Mouse (Mus musculus) intestine, embryonic 14.5 days (tissue): Measurements from ENCODE around the gene Dgkz. TPM values are rescaled to one million over a fixed set of nuclear protein-coding genes. Genes with fewer than 3 reads are reported as not detected.

Experiments
- ATAC-seq: fragments of 200-750 bp; cut with Nextera tagmentation; replicated peaks from 2 replicates; pipeline ENCODE4 v1.8.0; 2017; ENCODE audit warnings: low read depth, moderate number of reproducible peaks, moderate TSS enrichment, moderate library complexity; ENCODE audit not compliant: low FRiP score, low TSS enrichment
- DNase-seq: peaks from one replicate; pipeline ENCODE4 v3.0.0-alpha.2; 2018; ENCODE audit warnings: low spot score
- H3K27ac ChIP-seq: fragments of 300-500 bp; sonication (generic); 2 replicates; pipeline ENCODE4 v1.5.1; 2014; ENCODE audit warnings: low read depth, mild to moderate bottlenecking, control low read depth
- H3K27me3 ChIP-seq: fragments of 300-500 bp; sonication (generic); replicated peaks from 2 replicates; pipeline ENCODE4 v1.6.1; 2014; ENCODE audit warnings: low read length, control low read depth; ENCODE audit not compliant: control insufficient read depth, insufficient read depth
- H3K36me3 ChIP-seq: fragments of 300-500 bp; sonication (generic); 2 replicates; pipeline ENCODE4 v1.6.1; 2014; ENCODE audit warnings: low read length, control low read depth; ENCODE audit not compliant: control insufficient read depth, insufficient read depth
- H3K4me1 ChIP-seq: fragments of 300-500 bp; sonication (generic); replicated peaks from 2 replicates; pipeline ENCODE4 v1.6.1; 2014; ENCODE audit warnings: low read length, control low read depth, mixed read lengths; ENCODE audit not compliant: control insufficient read depth, insufficient read depth
- H3K4me2 ChIP-seq: fragments of 300-500 bp; sonication (generic); 2 replicates; pipeline ENCODE4 v1.6.1; 2014; ENCODE audit warnings: low read length
- H3K4me3 ChIP-seq: fragments of 300-500 bp; sonication (generic); 2 replicates; pipeline ENCODE4 v1.5.1; 2014; ENCODE audit warnings: low read depth, low read length, control low read depth, mixed read lengths
- H3K9ac ChIP-seq: fragments of 300-500 bp; sonication (generic); 2 replicates; pipeline ENCODE4 v1.6.1; 2014; ENCODE audit warnings: mild to moderate bottlenecking, low read length
- H3K9me3 ChIP-seq: fragments of 300-500 bp; sonication (generic); 2 replicates; pipeline ENCODE4 v1.6.1; 2016; ENCODE audit warnings: low read length, control low read depth; ENCODE audit not compliant: control insufficient read depth
- WGBS: fragments of 180-500 bp; shearing (Covaris S2); extraction: QIAGEN DNeasy Blood & Tissue Kit; methylation state at CpG from one replicate; pipeline ENCODE4 v1.1.7; 2014; 5-methylcytosine and 5-hydroxymethylcytosine counted together
- polyA plus RNA-seq: library from polyadenylated mRNA; unstranded; fragments of >200 nt; fragmentation: Nextera tagmentation; extraction: Ambion mirVana; gene quantifications from 2 replicates; pipeline ENCODE4 v1.2.1, GENCODE M21; 2014

Gene Dgkz
- polyA plus RNA-seq, 1 experiment from 2014 or later: 75.6 TPM

- Histone ChIP-seq H3K9ac (no peak overlapping the region), H3K36me3 (no peaks in the 10 kb centered on the region), H3K9me3 (no peaks in the 10 kb centered on the region), H3K4me3 (peak overlapping the region; percentile 20), H3K4me2 (peak overlapping the region; percentile 47), H3K27ac (no peak overlapping the region), H3K4me1 (no peaks in the 10 kb centered on the region; the same call in 1 of the 2 replicates), H3K27me3 (peaks cover 38% of the 10 kb centered on the region)
- WGBS: 5% methylated on average over 54 of the region's 54 CpGs
- DNase-seq (peak; percentile 81), ATAC-seq (no peak)
These were observed 52.0 kb downstream of the Dgkz start for GRCm38 (mm10) chr2:91923415-91924337.

DNA sequence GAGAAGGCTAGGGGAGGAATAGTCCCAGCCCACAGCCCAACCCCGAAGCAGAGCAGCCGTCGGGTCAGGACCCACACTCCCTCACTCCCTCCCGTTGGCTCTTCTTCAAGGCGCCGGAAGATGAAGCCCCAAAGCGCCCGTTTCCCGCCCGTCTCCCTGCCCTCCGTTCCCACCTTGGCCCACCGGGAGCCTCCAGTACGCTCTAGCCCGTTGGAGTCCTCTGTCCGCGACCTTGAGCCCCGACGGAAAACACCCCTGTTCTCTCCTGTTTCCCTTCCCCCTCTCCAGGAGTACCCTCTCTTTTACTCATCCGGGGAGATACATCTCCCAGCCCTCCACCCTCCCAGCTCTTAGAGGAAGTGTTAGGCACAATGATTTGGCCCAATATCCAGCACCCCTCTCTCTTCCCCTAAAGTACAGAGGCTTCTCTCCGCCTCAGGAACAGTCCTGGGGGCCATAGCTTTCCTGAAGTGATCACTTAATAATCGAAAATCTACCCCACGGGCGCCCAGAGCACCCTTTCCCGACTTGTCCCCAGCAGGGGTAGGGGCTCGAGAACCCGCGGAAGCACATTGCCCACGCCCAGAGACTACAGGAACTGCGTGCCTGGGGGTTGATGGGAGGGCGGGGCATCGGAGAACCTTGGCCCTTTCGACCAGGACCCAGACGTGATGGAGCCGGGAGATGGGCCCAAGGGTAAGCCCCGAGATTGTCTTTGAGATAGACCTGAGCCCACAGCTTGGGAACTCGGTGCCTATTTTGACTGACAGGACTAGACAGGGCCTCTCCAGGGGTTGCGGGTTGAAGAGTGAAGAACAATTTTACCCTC, 52.9 kb downstream of the Dgkz start:
- Histone ChIP-seq H3K9me3 (no peaks in the 10 kb centered on the region), H3K4me1 (no peaks in the 10 kb centered on the region; the same call in 1 of the 2 replicates), H3K4me2 (peak overlapping the region; percentile 97), H3K27me3 (peaks cover 38% of the 10 kb centered on the region), H3K36me3 (peaks cover 7% of the 10 kb centered on the region), H3K4me3 (peak overlapping the region; percentile 54), H3K27ac (no peak overlapping the region), H3K9ac (no peak overlapping the region)
- no peak for DNase-seq
- WGBS: 3% methylated on average over 37 of the region's 37 CpGs
- no peak for ATAC-seq

- H3K27ac ChIP-seq: no peak overlapping the region
- no peak overlapping the region; the same call in 1 of the 2 replicates for H3K9ac ChIP-seq
- peak overlapping the region; percentile 54 for H3K4me3 ChIP-seq
- ATAC-seq (peak; percentile 53), DNase-seq (peak; percentile 86)
- no peaks in the 10 kb centered on the region; the same call in 1 of the 2 replicates for H3K4me1 ChIP-seq
- H3K36me3 ChIP-seq: peaks cover 15% of the 10 kb centered on the region
- WGBS: under 1% methylated on average over 63 of the region's 64 CpGs
- no peaks in the 10 kb centered on the region for H3K9me3 ChIP-seq
- H3K4me2 ChIP-seq: peak overlapping the region; percentile 97
- peaks cover 38% of the 10 kb centered on the region for H3K27me3 ChIP-seq
These were observed 53.7 kb downstream of the Dgkz start for GRCm38 (mm10) chr2:91921790-91922570.

DNA sequence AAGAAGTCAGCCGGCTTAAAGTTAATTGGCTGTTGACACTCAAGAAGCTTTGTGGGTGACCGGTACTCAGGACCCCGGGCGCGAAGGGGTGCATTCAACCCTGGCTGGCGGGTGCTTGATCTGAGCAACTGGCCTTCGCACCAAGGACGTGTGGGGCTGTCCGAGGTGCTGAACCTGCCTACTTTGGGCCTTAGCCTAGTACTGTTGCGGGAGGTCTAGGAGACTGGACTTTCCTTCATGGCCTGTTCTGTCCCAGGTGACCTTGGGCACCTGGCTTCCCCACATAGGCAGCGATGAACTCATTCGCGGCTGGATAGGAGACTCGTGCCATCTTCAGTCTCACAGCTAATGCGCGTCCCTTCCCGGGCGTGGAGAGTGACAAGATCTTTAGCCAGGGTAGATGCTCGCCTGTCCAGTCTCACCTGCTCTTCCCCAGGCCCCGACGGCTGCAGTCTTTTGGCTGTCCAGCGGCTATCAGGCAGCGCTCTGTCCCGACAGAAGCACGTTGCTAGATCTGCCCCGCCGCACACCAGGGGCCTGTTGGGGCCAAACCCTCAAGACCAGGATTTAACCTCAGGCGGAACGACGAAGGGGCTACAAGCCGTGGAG, 54.4 kb downstream of the Dgkz start:
- peaks cover 38% of the 10 kb centered on the region for H3K27me3 ChIP-seq
- H3K4me1 ChIP-seq: no peaks in the 10 kb centered on the region; the same call in 1 of the 2 replicates
- WGBS: 4% methylated on average over 31 of the region's 31 CpGs
- H3K4me2 ChIP-seq: peak overlapping the region; percentile 97
- H3K36me3 ChIP-seq: peaks cover 20% of the 10 kb centered on the region
- H3K9me3 ChIP-seq: no peaks in the 10 kb centered on the region
- H3K4me3 ChIP-seq: peak overlapping the region; percentile 54
- no peak overlapping the region for H3K9ac ChIP-seq
- DNase-seq: peak; percentile 87
- no peak overlapping the region for H3K27ac ChIP-seq
- peak; percentile 18; the same call in 1 of the 2 replicates for ATAC-seq

- no peak overlapping the region for H3K27ac ChIP-seq
- WGBS: 70% methylated on average over 4 of the region's 4 CpGs
- no peak overlapping the region for H3K4me2 ChIP-seq
- DNase-seq: no peak
- peaks cover 38% of the 10 kb centered on the region for H3K27me3 ChIP-seq
- no peak for ATAC-seq
- H3K4me1 ChIP-seq: no peaks in the 10 kb centered on the region; the same call in 1 of the 2 replicates
- H3K9me3 ChIP-seq: no peaks in the 10 kb centered on the region
- peaks cover 31% of the 10 kb centered on the region for H3K36me3 ChIP-seq
- H3K4me3 ChIP-seq: no peak overlapping the region
- no peak overlapping the region for H3K9ac ChIP-seq
These were observed 55.5 kb downstream of the Dgkz start for GRCm38 (mm10) chr2:91920130-91920529.

- no peak for ATAC-seq
- 87% methylated on average over 7 of the region's 7 CpGs for WGBS
- Histone ChIP-seq H3K27ac (no peak overlapping the region), H3K9me3 (no peaks in the 10 kb centered on the region), H3K4me1 (no peaks in the 10 kb centered on the region), H3K36me3 (peaks cover 56% of the 10 kb centered on the region), H3K9ac (no peak overlapping the region), H3K27me3 (peaks cover 13% of the 10 kb centered on the region), H3K4me2 (no peak overlapping the region), H3K4me3 (no peak overlapping the region)
- DNase-seq: no peak
These were observed 58.6 kb downstream of the Dgkz start for GRCm38 (mm10) chr2:91917096-91917495.

GRCm38 (mm10) chr2:91916346-91916977, 59.2 kb downstream of the Dgkz start:
- Histone ChIP-seq H3K9ac (no peak overlapping the region), H3K4me1 (no peaks in the 10 kb centered on the region), H3K4me3 (no peak overlapping the region), H3K27ac (no peak overlapping the region), H3K9me3 (no peaks in the 10 kb centered on the region), H3K36me3 (peaks cover 63% of the 10 kb centered on the region), H3K4me2 (no peak overlapping the region), H3K27me3 (peaks cover 7% of the 10 kb centered on the region)
- WGBS: 88% methylated on average over 7 of the region's 7 CpGs
- ATAC-seq (no peak), DNase-seq (no peak)
